34 mouse cellular contexts compared by ENCODE assay signal in the genomic region with DNA sequence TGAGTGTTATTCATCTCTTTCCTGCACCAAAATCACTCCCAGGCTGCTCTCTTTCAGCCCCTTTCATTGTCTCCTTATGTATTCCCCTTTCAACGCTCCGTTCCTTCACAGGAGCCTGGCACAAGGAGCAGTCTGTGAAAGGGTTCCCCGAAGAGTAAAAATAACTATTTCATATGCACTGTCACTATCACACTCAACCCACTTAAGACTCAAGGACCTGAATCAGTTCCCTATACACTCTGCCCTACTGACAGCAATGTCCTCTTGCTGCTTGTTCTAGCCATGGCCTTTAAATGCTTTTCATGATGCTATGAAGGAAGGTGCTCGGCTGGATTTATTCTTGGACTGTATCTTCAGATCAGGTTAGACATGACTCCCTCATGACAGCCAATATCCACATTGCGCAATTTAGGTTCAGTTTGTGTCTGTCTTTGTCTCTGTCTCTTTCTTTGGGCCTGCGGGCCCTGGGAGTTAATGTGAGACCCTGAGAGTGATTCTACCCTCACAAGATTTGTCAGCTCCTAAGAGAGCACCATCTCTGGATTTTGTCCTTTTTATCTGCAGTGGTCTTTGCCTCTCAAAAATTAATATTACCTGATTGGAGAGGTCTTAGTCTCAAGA. TPM values are rescaled to one million over a fixed set of nuclear protein-coding genes. Genes with fewer than 3 reads are reported as not detected.
DNase-seq lines count a peak whose midpoint lies in the region; ATAC-seq and TF ChIP-seq lines count a peak whose summit lies in the region.
"Had no signal": no experiment of that assay in that cellular context is flagged by ENCODE, and none has a peak within 500 bp of the region (broad histone marks: within the 10 kb centered on the region; RNA-seq: fewer than 3 reads in every experiment).

No protein-coding gene starts in this region.

- H3K27ac ChIP-seq in heart, adult 2 months: no peak overlapping the region
- no peak overlapping the region for H3K27ac ChIP-seq in heart, embryonic 10.5 days
- H3K27ac ChIP-seq in heart, postnatal 0 days (ENCODE audit: low read depth): no peak overlapping the region
- no peak overlapping the region for H3K27ac ChIP-seq in heart, embryonic 12.5 days (ENCODE audit: poor library complexity, severe bottlenecking)
- H3K27ac ChIP-seq: embryonic facial prominence, embryonic 12.5 days; embryonic facial prominence, embryonic 15.5 days; gastrocnemius, adult 2 months; hindbrain, embryonic 14.5 days; hindbrain, postnatal 0 days had no signal

- no peaks in the 10 kb centered on the region; the same call in 1 of the 2 replicates for H3K36me3 ChIP-seq in heart, adult 2 months (ENCODE audit: control insufficient read depth, insufficient read depth, low read length)
- no peaks in the 10 kb centered on the region for H3K36me3 ChIP-seq in heart, embryonic 10.5 days
- H3K36me3 ChIP-seq in heart, postnatal 0 days (replicated peaks; ENCODE audit: control insufficient read depth, insufficient read depth, low read length): no peaks in the 10 kb centered on the region
- no peaks in the 10 kb centered on the region for H3K36me3 ChIP-seq in heart, embryonic 12.5 days
- H3K36me3 ChIP-seq in C2C12 (ENCODE audit: control insufficient read depth, insufficient read depth): no peaks in the 10 kb centered on the region
- H3K36me3 ChIP-seq: embryonic facial prominence, embryonic 12.5 days; embryonic facial prominence, embryonic 15.5 days; G1E had no signal

- intact Hi-C loops in heart, adult 2 months (cut with DNase I): no loop called here
- intact Hi-C loops in heart, postnatal 25 days (cut with DNase I): no loop called here

- 69% methylated on average over 6 of the region's 6 CpGs for WGBS in heart, adult 2 months
- 65% methylated on average over 6 of the region's 6 CpGs for WGBS in heart, embryonic 10.5 days
- WGBS in heart, postnatal 0 days: 46% methylated on average over 6 of the region's 6 CpGs
- WGBS in heart, embryonic 12.5 days: 67% methylated on average over 6 of the region's 6 CpGs

- TF ChIP-seq POLR2A in heart, adult 2 months (IDR thresholded peaks at IDR 0.05; ENCODE audit: insufficient read depth, low read depth, low read length): no peak

- no peak for TF ChIP-seq CTCF in heart, adult 2 months (IDR thresholded peaks at IDR 0.05)
- no peak for TF ChIP-seq CTCF in heart, postnatal 0 days (IDR thresholded peaks at IDR 0.05; ENCODE audit: low read depth)
- no peak for TF ChIP-seq CTCF in C2C12 (IDR thresholded peaks at IDR 0.05; ENCODE audit: control insufficient read depth, insufficient read depth, insufficient read length)

- no peaks in the 10 kb centered on the region for H3K79me3 ChIP-seq in C2C12 (ENCODE audit: low read depth)

- H3K9me3 ChIP-seq in heart, embryonic 10.5 days: no peaks in the 10 kb centered on the region
- no peaks in the 10 kb centered on the region for H3K9me3 ChIP-seq in heart, postnatal 0 days (replicated peaks; ENCODE audit: control insufficient read depth, low read length)
- no peaks in the 10 kb centered on the region for H3K9me3 ChIP-seq in heart, embryonic 12.5 days (replicated peaks)
- H3K9me3 ChIP-seq: embryonic facial prominence, embryonic 12.5 days; embryonic facial prominence, embryonic 15.5 days had no signal

- no peaks in the 10 kb centered on the region for H3K27me3 ChIP-seq in heart, adult 2 months (ENCODE audit: control insufficient read depth, insufficient read depth, low read length)
- no peaks in the 10 kb centered on the region for H3K27me3 ChIP-seq in heart, embryonic 10.5 days (ENCODE audit: insufficient read depth, poor library complexity, severe bottlenecking)
- H3K27me3 ChIP-seq in heart, postnatal 0 days (ENCODE audit: control insufficient read depth, insufficient read depth, low read length): no peaks in the 10 kb centered on the region
- 0 out of 2 replicates have a peak, but pooled peaks cover 2% of the 10 kb centered on the region for H3K27me3 ChIP-seq in heart, embryonic 12.5 days (replicated peaks)
- H3K27me3 ChIP-seq in C2C12 (ENCODE audit: control insufficient read depth, insufficient read depth, insufficient read length): no peaks in the 10 kb centered on the region
- H3K27me3 ChIP-seq: embryonic facial prominence, embryonic 12.5 days; embryonic facial prominence, embryonic 15.5 days; Patski had no signal

- H3K9ac ChIP-seq in heart, adult 2 months (ENCODE audit: low read depth, low read length): no peak overlapping the region
- H3K9ac ChIP-seq in heart, postnatal 0 days (replicated peaks; ENCODE audit: low read depth, low read length): no peak overlapping the region
- H3K9ac ChIP-seq in heart, embryonic 12.5 days: no peak overlapping the region
- H3K9ac ChIP-seq: embryonic facial prominence, embryonic 12.5 days; embryonic facial prominence, embryonic 15.5 days; forebrain, postnatal 0 days; hindbrain, embryonic 14.5 days had no signal

- H3K4me1 ChIP-seq in heart, adult 2 months (ENCODE audit: control insufficient read depth, insufficient read depth, low read length): peaks cover 2% of the 10 kb centered on the region
- H3K4me1 ChIP-seq in heart, embryonic 10.5 days: no peaks in the 10 kb centered on the region
- H3K4me1 ChIP-seq in heart, postnatal 0 days (ENCODE audit: control insufficient read depth, insufficient read depth): peaks cover 7% of the 10 kb centered on the region
- H3K4me1 ChIP-seq in heart, embryonic 12.5 days (replicated peaks): no peaks in the 10 kb centered on the region
- H3K4me1 ChIP-seq: embryonic facial prominence, embryonic 12.5 days; embryonic facial prominence, embryonic 15.5 days had no signal

- no peak overlapping the region for H3ac ChIP-seq in C2C12 (ENCODE audit: control insufficient read depth, insufficient read length, low read depth)

- H3K4me2 ChIP-seq in heart, postnatal 0 days (ENCODE audit: low read depth, low read length): no peak overlapping the region
- H3K4me2 ChIP-seq in heart, embryonic 12.5 days: no peak overlapping the region
- H3K4me2 ChIP-seq: embryonic facial prominence, embryonic 12.5 days; embryonic facial prominence, embryonic 15.5 days; hindbrain, embryonic 14.5 days had no signal

- H3K79me2 ChIP-seq in heart, adult 2 months (replicated peaks; ENCODE audit: control insufficient read depth, insufficient read depth, low read length): no peaks in the 10 kb centered on the region
- H3K79me2 ChIP-seq in C2C12 (ENCODE audit: control insufficient read depth, insufficient read depth): no peaks in the 10 kb centered on the region

- ATAC-seq in heart, postnatal 0 days (ENCODE audit: insufficient read depth, low read depth): peak; percentile 81
- ATAC-seq in heart, embryonic 12.5 days (ENCODE audit: insufficient number of reproducible peaks, low FRiP score): no peak
- ATAC-seq: forebrain, embryonic 14.5 days; forebrain, postnatal 0 days; hindbrain, postnatal 0 days; inflammation-experienced regulatory T-cells, adult 6 months; intestine, embryonic 16.5 days; Patski had no signal

- no peak overlapping the region for H3K4me3 ChIP-seq in heart, adult 2 months
- no peak overlapping the region for H3K4me3 ChIP-seq in heart, embryonic 10.5 days
- H3K4me3 ChIP-seq in heart, postnatal 0 days (ENCODE audit: low read depth, low read length): no peak overlapping the region
- no peak overlapping the region for H3K4me3 ChIP-seq in heart, embryonic 12.5 days
- H3K4me3 ChIP-seq in C2C12 (ENCODE audit: insufficient read depth, poor library complexity, severe bottlenecking): no peak overlapping the region
- H3K4me3 ChIP-seq: embryonic facial prominence, embryonic 12.5 days; embryonic facial prominence, embryonic 15.5 days; gastrocnemius, adult 2 months had no signal

- peak; percentile 85 for DNase-seq in heart, adult 11 months
- no peak for DNase-seq in heart, adult 2 months
- peak; percentile 45 for DNase-seq in heart, embryonic 10.5 days (ENCODE audit: low spot score)
- no peak for DNase-seq in heart, postnatal 25 days (ENCODE audit: low spot score)
- DNase-seq in heart, postnatal 0 days (ENCODE audit: low spot score): peak; percentile 77
- no peak for DNase-seq in cerebellum, postnatal 4 days (ENCODE audit: low spot score in 2 of 2)
- DNase-seq: adrenal gland, postnatal 10 days; adrenal gland, postnatal 36 days; cerebellum, adult 18-20 months; cerebellum, adult 9-10 months; cerebellum, postnatal 14 days; forebrain, postnatal 0 days; gastrocnemius, adult 2 months; gastrocnemius, postnatal 25 days; kidney, adult 18-20 months; kidney, adult 9 months had no signal

- no peak for TF ChIP-seq EP300 in heart, adult 2 months (IDR thresholded peaks at IDR 0.05; ENCODE audit: insufficient read depth, low read depth, low read length)
- no peak for TF ChIP-seq EP300 in heart, postnatal 0 days (IDR thresholded peaks at IDR 0.05; ENCODE audit: low read depth)

TF ChIP-seq in C2C12, 6 proteins besides CTCF, POLR2A, EP300 and RAD21:
- TF ChIP-seq MYOD1 (IDR thresholded peaks at IDR 0.05; ENCODE audit: control insufficient read depth, insufficient read length, low read depth): no peak
- TF ChIP-seq FOSL1 (IDR thresholded peaks at IDR 0.05; ENCODE audit: insufficient read depth, low read length, poor library complexity, severe bottlenecking): no peak
- no peak for TF ChIP-seq USF1 (IDR thresholded peaks at IDR 0.05; ENCODE audit: low read depth)
- TF ChIP-seq CEBPB (IDR thresholded peaks at IDR 0.05; ENCODE audit: low read depth): peak; percentile 67
- no peak for TF ChIP-seq MAX (IDR thresholded peaks at IDR 0.05)
- TF ChIP-seq MYOG (IDR thresholded peaks at IDR 0.05; ENCODE audit: control insufficient read depth, extremely low read depth, insufficient read length): no peak

RNA-seq across cellular contexts. Expression of a gene that starts 49.4 kb away (rescaled TPM):
- total RNA-seq in heart, adult 2 months (2021): not detected
- polyA plus RNA-seq in heart, adult 2 months (2012; rRNA removed): not detected in 2 replicates
- polyA plus RNA-seq in heart, embryonic 10.5 days (2016; fragmentation: Nextera tagmentation; extraction: Ambion mirVana): not detected in 2 replicates
- not detected for total RNA-seq in heart, postnatal 25 days (2021)
- total RNA-seq in heart, postnatal 0 days (2014; rRNA removed; ENCODE audit: low replicate concordance): not detected in 2 replicates
- 0.14 TPM in 1 of 2 replicates, not detected in the other for polyA plus RNA-seq in heart, postnatal 0 days (2015; fragmentation: Nextera tagmentation; extraction: Ambion mirVana)
- polyA plus RNA-seq in heart, embryonic 12.5 days (2016; fragmentation: Nextera tagmentation; extraction: Ambion mirVana): not detected in 2 replicates
- polyA plus RNA-seq in C2C12 (2012; fragmentation: generic; extraction: Trizol): not detected
- total RNA-seq: adrenal gland, adult 18-20 months; adrenal gland, postnatal 10 days; adrenal gland, postnatal 36 days; CH12.LX; common myeloid progenitor, adult 5-6 weeks; forebrain, postnatal 0 days; gastrocnemius, adult 2 months; gastrocnemius, postnatal 25 days; hindbrain, postnatal 0 days had no signal
- polyA plus RNA-seq: embryonic facial prominence, embryonic 15.5 days; forebrain, embryonic 11.5 days; forebrain, embryonic 14.5 days; G1E; gonadal fat pad, adult 2 months; heart, embryonic 14.5 days; hindbrain, embryonic 11.5 days; hindbrain, embryonic 14.5 days; inflammation-experienced regulatory T-cells, adult 6 months; intestine, embryonic 16.5 days; Patski had no signal

Comparison
In these comparisons a context has a peak if more than half of its experiments do, and no peak if none do; other contexts are left out.
1. DNase-seq: peak in heart, adult 11 months (single experiment), heart, embryonic 10.5 days (single experiment) and heart, postnatal 0 days (single experiment); none in heart, adult 2 months (0 of 2), heart, postnatal 25 days (single experiment) and cerebellum, postnatal 4 days (0 of 2).